Mouse (Mus musculus) adrenal gland, adult 8-10 months (tissue): ENCODE measurements around the gene 9330182O14Rik. TPM values are rescaled to one million over a fixed set of nuclear protein-coding genes. Genes with fewer than 3 reads are reported as not detected.

Experiments used
- microRNA-seq, 2 experiments: library from miRNA; unstranded; fragments of <30 nt; microRNA quantifications; one replicate each; pipeline ENCODE4 v1.2.0; 2022
- total RNA-seq, 4 experiments: library from RNA; stranded (reverse); gene quantifications; 2 replicates each; pipeline ENCODE4 v1.2.4; 2022

9330182O14Rik gene
- total RNA-seq, 4 experiments from 2014 or later, result 0.35 TPM; not detected in 3

Small RNAs within 50 kb of the gene (microRNA-seq; reads per million reads assigned to microRNA genes)
- gene Gm25958, result 0 reads per million in 2 experiments
